Mouse (Mus musculus) midbrain, embryonic 14.5 days (tissue): ENCODE measurements around the gene Fbxl18. TPM values are rescaled to one million over a fixed set of nuclear protein-coding genes. Genes with fewer than 3 reads are reported as not detected.

Experiments used
- ATAC-seq: fragments of 200-750 bp; cut with Nextera tagmentation; 2 replicates; pipeline ENCODE4 v1.8.0; 2017; ENCODE audit warnings: moderate number of reproducible peaks, moderate library complexity; ENCODE audit not compliant: low FRiP score, low TSS enrichment
- DNase-seq: peaks from one replicate; pipeline ENCODE4 v3.0.0-alpha.2; 2015
- H3K27ac ChIP-seq: fragments of 300-500 bp; sonication (generic); replicated peaks from 2 replicates; pipeline ENCODE4 v1.5.1; 2014; ENCODE audit warnings: mild to moderate bottlenecking, low read depth, low read length, moderate library complexity
- H3K27me3 ChIP-seq: fragments of 300-500 bp; sonication (generic); 2 replicates; pipeline ENCODE4 v1.6.1; 2014; ENCODE audit warnings: low read length, control low read depth, mixed read lengths; ENCODE audit not compliant: control insufficient read depth, insufficient read depth
- H3K36me3 ChIP-seq: fragments of 300-500 bp; sonication (generic); 2 replicates; pipeline ENCODE4 v1.6.1; 2014; ENCODE audit warnings: low read length, control low read depth; ENCODE audit not compliant: control insufficient read depth, insufficient read depth
- H3K4me1 ChIP-seq: fragments of 300-500 bp; sonication (generic); 2 replicates; pipeline ENCODE4 v1.6.1; 2014; ENCODE audit warnings: mild to moderate bottlenecking, antibody characterized with exemption, low read length, control low read depth; ENCODE audit not compliant: control insufficient read depth, insufficient read depth
- H3K4me2 ChIP-seq: fragments of 300-500 bp; sonication (generic); 2 replicates; pipeline ENCODE4 v1.6.1; 2014; ENCODE audit warnings: mild to moderate bottlenecking, low read length, moderate library complexity
- H3K4me3 ChIP-seq: fragments of 300-500 bp; sonication (generic); replicated peaks from 2 replicates; pipeline ENCODE4 v1.5.1; 2014; ENCODE audit warnings: low read depth, low read length
- H3K9ac ChIP-seq: fragments of 300-500 bp; sonication (generic); replicated peaks from 2 replicates; pipeline ENCODE4 v1.6.1; 2014; ENCODE audit warnings: mild to moderate bottlenecking, low read length, moderate library complexity
- H3K9me3 ChIP-seq: fragments of 300-500 bp; sonication (generic); 2 replicates; pipeline ENCODE4 v1.6.1; 2016; ENCODE audit warnings: low read length, control low read depth, mixed read lengths; ENCODE audit not compliant: control insufficient read depth
- WGBS: fragments of 180-500 bp; shearing (Covaris S2); extraction: QIAGEN DNeasy Blood & Tissue Kit; methylation state at CpG from one replicate; pipeline ENCODE4 v1.1.7; 2014; 5-methylcytosine and 5-hydroxymethylcytosine counted together
- polyA plus RNA-seq: library from polyadenylated mRNA; unstranded; fragments of >200 nt; fragmentation: Nextera tagmentation; extraction: Ambion mirVana; gene quantifications from 2 replicates; pipeline ENCODE4 v1.2.1, GENCODE M21; 2014

The Fbxl18 gene
- polyA plus RNA-seq, 1 experiment from 2014 or later = 28.8 TPM

DNA sequence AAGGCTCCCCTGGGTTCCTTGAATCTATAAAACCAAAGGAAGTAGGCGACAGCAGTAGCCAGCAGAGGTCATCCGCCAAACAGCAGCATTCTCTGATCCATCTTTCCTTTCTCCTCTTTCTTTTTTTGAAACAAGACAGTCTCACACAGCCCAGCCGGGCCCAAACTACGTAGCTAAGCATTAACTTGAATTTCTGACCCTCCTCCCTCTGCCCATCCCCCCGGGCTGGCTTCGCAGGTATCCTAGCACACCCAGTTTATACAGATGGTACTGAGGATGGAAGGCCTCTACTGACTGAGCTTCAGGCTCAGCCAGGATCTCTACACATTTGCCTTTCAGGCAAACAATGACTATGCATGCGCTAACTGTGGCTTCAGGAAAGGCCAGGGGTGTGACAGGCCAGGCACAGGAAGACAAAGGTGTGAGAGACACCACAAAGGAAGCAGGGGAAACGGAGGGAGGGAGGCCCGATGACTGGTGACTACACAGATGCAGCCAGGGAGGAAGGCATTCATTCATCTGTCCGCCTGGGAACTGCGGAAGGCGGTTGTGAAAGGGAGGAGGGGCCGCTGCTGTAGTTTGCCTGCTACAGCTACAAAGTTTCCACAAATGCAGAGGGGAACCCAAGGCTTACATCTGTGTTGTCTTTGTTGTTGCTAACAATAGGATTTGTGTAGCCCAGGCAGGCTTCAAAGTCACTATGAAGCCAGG, 14.3 kb downstream of the Fbxl18 start:
- H3K4me1 ChIP-seq = peaks cover 6% of the 10 kb centered on the region
- H3K27ac ChIP-seq = peak overlapping the region; percentile 60
- no peaks in the 10 kb centered on the region for H3K9me3 ChIP-seq
- H3K9ac ChIP-seq = peak overlapping the region; percentile 25; the same call in 1 of the 2 replicates
- peaks cover 52% of the 10 kb centered on the region for H3K36me3 ChIP-seq
- H3K4me2 ChIP-seq = no peak overlapping the region
- DNase-seq = no peak
- H3K27me3 ChIP-seq = no peaks in the 10 kb centered on the region
- no peak overlapping the region for H3K4me3 ChIP-seq
- WGBS = 17% methylated on average over 13 of the region's 13 CpGs
- ATAC-seq = no peak

DNA sequence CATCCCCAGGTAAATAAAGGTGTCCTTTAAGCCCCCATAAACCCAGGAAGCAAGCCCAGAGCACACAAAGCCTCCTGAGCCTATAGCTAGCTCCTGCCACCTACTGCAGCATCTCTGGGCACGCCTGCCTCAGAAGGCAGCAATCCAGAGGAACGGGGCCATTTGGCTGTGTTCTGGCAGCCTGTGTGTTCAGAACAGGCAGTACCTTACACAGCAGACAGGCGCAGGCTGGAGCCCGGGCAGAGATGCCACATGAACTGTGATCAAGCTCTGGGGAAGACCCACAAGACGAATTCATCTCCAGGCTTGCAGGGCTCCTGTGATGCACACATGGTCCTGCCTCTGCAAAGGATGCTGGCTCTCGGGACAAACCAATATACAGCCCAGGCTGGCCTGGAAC, 15.0 kb downstream of the Fbxl18 start:
- Histone ChIP-seq H3K9ac (0 out of 2 replicates have a peak overlapping the region, but pooled peaks have one; percentile 25), H3K4me1 (peaks cover 6% of the 10 kb centered on the region), H3K27ac (0 out of 2 replicates have a peak overlapping the region, but pooled peaks have one; percentile 17), H3K4me2 (no peak overlapping the region), H3K9me3 (no peaks in the 10 kb centered on the region), H3K36me3 (peaks cover 51% of the 10 kb centered on the region), H3K27me3 (no peaks in the 10 kb centered on the region), H3K4me3 (no peak overlapping the region)
- 84% methylated on average over 6 of the region's 6 CpGs for WGBS
- DNase-seq (no peak), ATAC-seq (no peak)

DNA sequence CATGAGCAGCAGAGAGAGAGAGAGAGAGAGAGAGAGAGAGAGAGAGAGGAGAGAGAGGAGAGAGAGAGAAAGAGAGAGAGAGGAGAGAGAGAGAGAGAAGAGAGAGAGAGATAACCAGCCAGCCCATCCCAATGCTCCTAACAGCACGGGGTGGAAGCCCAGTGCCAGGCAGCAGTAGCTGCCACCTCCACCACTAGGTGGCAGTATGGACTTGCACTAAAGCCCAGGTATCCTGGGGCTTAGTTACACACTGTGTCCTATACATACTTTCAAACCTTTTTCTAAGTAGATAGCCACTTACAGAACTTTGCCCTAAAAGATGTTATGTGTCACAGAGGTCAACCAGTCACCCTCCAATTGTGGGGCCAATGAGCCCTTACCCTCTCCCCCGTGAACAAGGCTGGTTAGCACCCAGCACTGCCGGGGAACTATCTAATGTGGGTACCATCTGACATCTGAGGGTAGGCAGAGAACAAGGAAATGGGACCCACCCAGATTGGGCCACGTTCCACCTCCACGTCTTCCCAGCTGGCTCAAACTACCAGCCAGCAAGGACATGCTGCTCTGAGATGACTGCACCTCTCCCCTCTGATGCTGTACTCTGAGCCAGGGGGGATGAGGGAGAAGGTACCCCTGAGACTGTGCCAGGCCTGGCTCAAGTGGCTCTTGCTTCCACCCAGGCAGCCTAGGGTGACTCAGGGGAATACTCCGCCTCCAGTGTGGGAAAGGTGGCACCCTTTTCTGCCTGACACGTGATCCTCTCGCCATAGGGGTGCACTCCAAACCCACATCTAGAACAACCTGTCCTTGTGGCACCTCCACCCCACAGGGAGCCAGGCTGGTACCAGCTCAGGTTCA, 15.7 kb downstream of the Fbxl18 start:
- H3K4me1 ChIP-seq = peaks cover 6% of the 10 kb centered on the region
- peak; percentile 96 for DNase-seq
- H3K4me3 ChIP-seq = no peak overlapping the region
- WGBS = 71% methylated on average over 8 of the region's 8 CpGs
- peaks cover 49% of the 10 kb centered on the region for H3K36me3 ChIP-seq
- H3K27me3 ChIP-seq = no peaks in the 10 kb centered on the region
- ATAC-seq = peak; percentile 49; the same call in 1 of the 2 replicates
- no peak overlapping the region for H3K27ac ChIP-seq
- no peak overlapping the region for H3K4me2 ChIP-seq
- H3K9me3 ChIP-seq = no peaks in the 10 kb centered on the region
- 0 out of 2 replicates have a peak overlapping the region, but pooled peaks have one; percentile 9 for H3K9ac ChIP-seq

DNA sequence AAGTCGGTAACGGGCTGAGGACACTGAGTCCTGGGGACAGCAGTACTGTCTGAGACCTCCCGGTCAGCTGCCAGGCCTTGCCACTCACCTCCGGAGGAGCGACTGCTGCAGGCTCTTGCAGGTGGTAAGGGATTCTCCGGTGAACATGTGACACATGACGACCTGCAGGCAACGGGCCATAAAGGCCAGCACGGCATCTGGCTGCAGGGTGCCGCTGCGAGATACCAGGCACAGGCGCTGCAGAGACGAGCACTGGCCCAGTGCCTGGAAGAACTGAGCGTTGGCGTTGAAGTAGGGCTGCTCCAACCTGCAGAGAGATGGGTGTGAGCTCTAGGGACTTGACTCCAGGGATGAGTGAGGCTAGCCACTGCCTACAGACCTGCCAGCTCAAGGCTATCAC, 16.7 kb downstream of the Fbxl18 start:
- no peak overlapping the region for H3K9ac ChIP-seq
- H3K4me1 ChIP-seq = peaks cover 6% of the 10 kb centered on the region
- H3K27ac ChIP-seq = no peak overlapping the region
- no peak overlapping the region for H3K4me3 ChIP-seq
- no peaks in the 10 kb centered on the region for H3K27me3 ChIP-seq
- peaks cover 44% of the 10 kb centered on the region for H3K36me3 ChIP-seq
- DNase-seq (no peak), ATAC-seq (no peak)
- H3K4me2 ChIP-seq = no peak overlapping the region
- no peaks in the 10 kb centered on the region for H3K9me3 ChIP-seq
- WGBS = 92% methylated on average over 15 of the region's 15 CpGs

DNA sequence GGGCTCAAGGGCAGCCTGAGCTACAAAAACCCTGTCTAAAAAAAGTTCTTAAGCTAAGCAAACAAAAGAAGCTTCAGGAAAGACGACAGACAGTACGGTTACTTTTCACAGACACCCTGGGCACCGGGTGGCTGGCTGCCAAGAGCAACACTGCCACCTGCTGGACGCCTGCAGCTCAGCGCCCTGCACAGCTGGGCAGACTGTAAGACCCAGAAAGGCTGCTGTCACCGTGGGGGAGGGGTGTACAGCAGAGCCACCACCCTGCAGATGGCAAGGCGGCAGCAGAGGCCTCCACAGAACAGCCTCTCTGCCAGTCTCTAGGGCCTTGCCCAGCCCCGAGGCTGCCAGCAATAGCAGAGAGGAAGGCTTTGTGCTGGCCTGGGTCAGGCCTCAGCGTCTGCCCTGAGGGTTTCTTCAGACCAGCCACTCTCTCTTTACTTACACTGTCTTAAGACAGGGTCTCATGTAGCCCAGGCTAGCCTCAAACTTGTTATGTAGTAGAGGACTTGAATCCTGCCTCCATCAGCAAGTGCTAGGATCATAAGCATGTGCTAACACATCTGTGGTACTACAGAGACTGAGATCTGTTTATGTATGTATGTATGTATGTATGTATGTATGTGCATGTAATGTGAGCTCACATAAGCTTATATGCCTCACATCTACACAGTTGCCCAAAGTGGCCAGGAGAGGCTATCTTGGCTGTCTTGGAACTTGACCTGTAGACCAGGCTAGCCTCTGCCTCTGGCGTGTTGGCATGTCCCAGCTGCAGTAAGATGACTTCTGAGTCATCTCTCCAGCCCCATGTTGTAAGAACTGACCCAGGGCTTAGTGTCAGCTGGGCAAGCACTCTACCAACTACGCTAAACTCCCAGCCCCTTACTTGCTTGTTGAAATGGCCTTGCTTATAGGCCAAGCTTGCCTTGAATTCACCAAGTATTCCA, 17.6 kb downstream of the Fbxl18 start:
- Histone ChIP-seq H3K4me3 (no peak overlapping the region), H3K4me2 (no peak overlapping the region), H3K9ac (no peak overlapping the region), H3K36me3 (peaks cover 44% of the 10 kb centered on the region), H3K4me1 (peaks cover 6% of the 10 kb centered on the region), H3K9me3 (no peaks in the 10 kb centered on the region), H3K27ac (peak overlapping the region; percentile 6; the same call in 1 of the 2 replicates), H3K27me3 (no peaks in the 10 kb centered on the region)
- WGBS = 23% methylated on average over 11 of the region's 11 CpGs
- ATAC-seq (peak; percentile 85), DNase-seq (peak; percentile 95)

DNA sequence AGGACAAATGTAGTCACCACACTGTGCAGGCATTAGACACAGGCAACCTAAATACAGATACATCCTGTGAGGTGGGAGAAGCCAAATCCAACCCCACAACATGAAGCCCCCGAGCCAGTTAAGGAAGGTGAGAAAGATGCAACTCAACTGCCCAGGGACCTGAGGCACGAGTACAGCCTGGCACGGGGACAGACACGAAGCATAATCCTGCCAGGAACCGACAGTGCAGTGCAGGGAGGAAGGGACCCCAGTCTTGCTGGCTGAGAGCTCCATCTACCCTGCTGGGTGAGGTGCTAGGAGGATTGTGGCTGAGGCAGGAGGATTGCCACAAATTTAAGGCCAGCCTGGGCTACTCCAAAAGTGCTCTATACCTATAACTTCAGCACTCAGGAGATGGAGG, 18.3 kb downstream of the Fbxl18 start:
- ATAC-seq = no peak

DNA sequence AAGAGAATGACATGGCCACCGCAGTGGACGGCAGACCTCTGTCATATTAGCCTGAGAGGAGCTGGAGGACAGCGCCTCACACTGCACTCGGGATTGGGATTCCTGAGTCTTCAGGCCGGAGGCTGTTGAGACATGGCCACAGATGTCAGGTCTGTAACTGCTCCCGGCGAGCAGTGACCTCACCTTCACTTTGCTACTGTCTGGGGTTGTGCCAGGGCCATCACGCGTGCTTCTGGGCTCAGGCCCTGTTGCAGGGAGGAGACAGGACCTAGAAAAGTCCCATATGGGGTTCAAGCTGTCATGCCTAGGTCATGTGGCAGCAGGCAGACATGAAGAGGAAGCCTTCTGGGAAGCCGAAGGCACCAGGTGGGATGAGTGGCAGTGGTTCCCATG, 19.7 kb downstream of the Fbxl18 start:
- no peaks in the 10 kb centered on the region for H3K9me3 ChIP-seq
- H3K27me3 ChIP-seq = no peaks in the 10 kb centered on the region
- H3K4me3 ChIP-seq = no peak overlapping the region
- H3K4me1 ChIP-seq = no peaks in the 10 kb centered on the region
- DNase-seq = no peak
- no peak overlapping the region for H3K4me2 ChIP-seq
- no peak overlapping the region for H3K9ac ChIP-seq
- H3K36me3 ChIP-seq = peaks cover 53% of the 10 kb centered on the region
- no peak overlapping the region for H3K27ac ChIP-seq
- no peak for ATAC-seq
- 96% methylated on average over 10 of the region's 10 CpGs for whole genome bisulfite sequencing

More for the DNA sequence above, 18.3 kb downstream of the Fbxl18 start:
- no peaks in the 10 kb centered on the region for H3K27me3 ChIP-seq
- H3K9me3 ChIP-seq = no peaks in the 10 kb centered on the region
- H3K36me3 ChIP-seq = peaks cover 45% of the 10 kb centered on the region
- DNase-seq = no peak
- no peak overlapping the region for H3K4me3 ChIP-seq
- no peak overlapping the region; the same call in 1 of the 2 replicates for H3K27ac ChIP-seq
- 88% methylated on average over 5 of the region's 5 CpGs for WGBS
- no peak overlapping the region for H3K9ac ChIP-seq
- H3K4me1 ChIP-seq = peaks cover 6% of the 10 kb centered on the region
- H3K4me2 ChIP-seq = no peak overlapping the region
